Mouse (Mus musculus) lung, embryonic 14.5 days (tissue): ENCODE results near the gene Mt3. TPM values are rescaled to one million over a fixed set of nuclear protein-coding genes. Genes with fewer than 3 reads are reported as not detected.

Source experiments
- ATAC-seq: fragments of 200-750 bp; cut with Nextera tagmentation; 2 replicates; pipeline ENCODE4 v1.8.0; 2017; ENCODE audit warnings: mild to moderate bottlenecking, moderate TSS enrichment, moderate library complexity; ENCODE audit not compliant: insufficient read depth
- DNase-seq: peaks from one replicate; pipeline ENCODE4 v3.0.0-alpha.2; 2015
- H3K27ac ChIP-seq: fragments of 300-500 bp; sonication (generic); 2 replicates; pipeline ENCODE4 v1.5.1; 2014; ENCODE audit warnings: low read depth, mild to moderate bottlenecking, moderate library complexity
- H3K27me3 ChIP-seq: fragments of 300-500 bp; sonication (generic); 2 replicates; pipeline ENCODE4 v1.6.1; 2014; ENCODE audit warnings: low read length, control low read depth; ENCODE audit not compliant: insufficient read depth
- H3K36me3 ChIP-seq: fragments of 300-500 bp; sonication (generic); 2 replicates; pipeline ENCODE4 v1.6.1; 2014; ENCODE audit warnings: control low read depth; ENCODE audit not compliant: insufficient read depth
- H3K4me1 ChIP-seq: fragments of 300-500 bp; sonication (generic); 2 replicates; pipeline ENCODE4 v1.6.1; 2014; ENCODE audit warnings: antibody characterized with exemption, control low read depth; ENCODE audit not compliant: insufficient read depth
- H3K4me2 ChIP-seq: fragments of 300-500 bp; sonication (generic); 2 replicates; pipeline ENCODE4 v1.6.1; 2014; ENCODE audit warnings: mild to moderate bottlenecking
- H3K4me3 ChIP-seq: fragments of 300-500 bp; sonication (generic); 2 replicates; pipeline ENCODE4 v1.5.1; 2014; ENCODE audit warnings: low read depth, low read length
- H3K9ac ChIP-seq: fragments of 300-500 bp; sonication (generic); 2 replicates; pipeline ENCODE4 v1.6.1; 2014
- H3K9me3 ChIP-seq: fragments of 300-500 bp; sonication (generic); 2 replicates; pipeline ENCODE4 v1.6.1; 2016; ENCODE audit warnings: low read depth, low read length, control low read depth
- CTCF ChIP-seq: IDR thresholded peaks from 2 replicates; pipeline ENCODE4 v1.5.1; 2016; ENCODE audit warnings: antibody characterized with exemption, low read depth
- WGBS: fragments of 180-500 bp; shearing (Covaris S2); extraction: QIAGEN DNeasy Blood & Tissue Kit; methylation state at CpG from one replicate; pipeline ENCODE4 v1.1.7; 2014; 5-methylcytosine and 5-hydroxymethylcytosine counted together
- polyA plus RNA-seq: library from polyadenylated mRNA; unstranded; fragments of >200 nt; fragmentation: Nextera tagmentation; extraction: Ambion mirVana; gene quantifications from 2 replicates; pipeline ENCODE4 v1.2.1, GENCODE M21; 2014

Gene Mt3
- polyA plus RNA-seq, 1 experiment from 2014 or later = 2.9 TPM

DNA sequence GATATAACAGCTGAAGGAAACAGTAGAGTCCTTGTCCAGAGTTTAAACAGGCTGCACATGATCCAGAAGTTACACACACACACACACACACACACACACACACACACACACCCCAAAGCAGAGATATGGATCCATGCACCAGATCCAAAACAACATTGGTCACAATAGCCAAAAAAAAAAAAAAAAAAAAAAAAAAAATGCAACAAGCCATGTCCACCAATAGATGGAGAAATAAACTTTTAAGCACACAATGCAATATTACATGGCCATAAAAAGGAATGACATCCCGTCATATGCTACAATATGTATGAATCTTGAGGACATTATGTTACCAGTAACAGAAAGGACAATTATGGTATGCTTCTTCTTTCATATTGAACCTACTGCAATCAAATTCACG is 38.4 kb upstream of the Mt3 start:
- Histone ChIP-seq H3K4me2 (no peak overlapping the region), H3K9ac (no peak overlapping the region), H3K27ac (no peak overlapping the region), H3K4me3 (no peak overlapping the region), H3K9me3 (no peaks in the 10 kb centered on the region), H3K4me1 (no peaks in the 10 kb centered on the region), H3K27me3 (no peaks in the 10 kb centered on the region), H3K36me3 (no peaks in the 10 kb centered on the region)
- DNase-seq (no peak), ATAC-seq (no peak)
- WGBS = 83% methylated on average over 2 of the region's 2 CpGs
- TF ChIP-seq CTCF = no peak

DNA sequence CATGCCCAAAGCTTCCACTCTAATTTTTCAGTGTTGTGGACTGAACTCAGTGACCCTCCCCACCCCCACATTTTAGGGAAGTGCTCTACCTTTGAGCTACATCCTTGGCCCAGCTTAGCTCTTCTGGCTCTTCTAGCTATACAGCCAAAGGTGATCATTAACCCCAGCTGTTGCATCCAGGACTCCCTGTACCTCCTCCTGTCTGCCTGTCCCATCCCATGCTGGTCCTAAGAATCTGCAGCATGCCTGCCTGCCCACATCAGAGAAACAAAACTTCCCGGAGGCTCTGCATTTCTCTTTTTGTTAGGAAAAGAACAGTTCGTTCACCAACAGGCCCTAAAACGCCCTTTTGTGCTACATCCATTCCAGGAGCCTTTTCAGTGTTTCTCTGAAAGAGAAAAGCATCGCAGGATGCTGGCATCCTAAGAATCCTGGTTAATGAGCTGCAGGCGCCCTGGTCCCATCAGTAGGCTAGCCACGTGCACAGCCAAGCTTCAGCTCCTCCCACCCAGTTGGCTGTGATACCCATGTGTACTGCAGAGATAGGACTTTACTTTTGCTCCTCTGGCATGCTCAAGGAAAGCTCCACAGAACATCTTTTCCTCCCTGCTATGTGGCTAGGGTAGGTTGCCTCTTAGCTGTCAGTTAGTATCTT is 33.5 kb upstream of the Mt3 start:
- Histone ChIP-seq H3K27me3 (no peaks in the 10 kb centered on the region), H3K4me1 (no peaks in the 10 kb centered on the region), H3K4me2 (no peak overlapping the region), H3K4me3 (no peak overlapping the region), H3K9me3 (no peaks in the 10 kb centered on the region), H3K36me3 (no peaks in the 10 kb centered on the region), H3K27ac (no peak overlapping the region), H3K9ac (no peak overlapping the region)
- ATAC-seq (no peak), DNase-seq (peak; percentile 13)
- TF ChIP-seq CTCF = no peak
- WGBS = 16% methylated on average over 6 of the region's 6 CpGs

DNA sequence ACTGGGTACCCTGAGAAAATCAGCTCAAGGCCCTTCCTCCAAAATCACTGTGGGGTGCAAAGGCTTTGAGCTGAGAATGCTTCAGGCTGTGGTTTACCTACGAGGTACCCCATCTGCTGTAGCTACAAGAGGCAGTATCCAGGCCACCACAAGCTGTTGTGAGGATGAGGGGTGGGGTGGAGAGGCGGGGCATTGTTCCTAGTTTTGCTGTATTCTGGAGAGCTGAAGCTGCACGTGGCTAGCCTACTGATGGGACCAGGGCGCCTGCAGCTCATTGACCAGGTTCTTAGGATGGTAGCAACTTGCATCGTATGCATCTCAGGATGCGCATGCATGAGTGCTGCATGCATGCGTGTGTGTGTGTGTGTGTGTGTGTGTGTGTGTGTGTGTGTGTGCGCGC is 30.8 kb upstream of the Mt3 start:
- Histone ChIP-seq H3K4me3 (no peak overlapping the region), H3K36me3 (no peaks in the 10 kb centered on the region), H3K27ac (no peak overlapping the region), H3K9ac (no peak overlapping the region), H3K27me3 (no peaks in the 10 kb centered on the region), H3K4me1 (no peaks in the 10 kb centered on the region), H3K4me2 (no peak overlapping the region), H3K9me3 (no peaks in the 10 kb centered on the region)
- WGBS = 83% methylated on average over 9 of the region's 9 CpGs
- TF ChIP-seq CTCF = no peak
- no peak for ATAC-seq
- no peak for DNase-seq

DNA sequence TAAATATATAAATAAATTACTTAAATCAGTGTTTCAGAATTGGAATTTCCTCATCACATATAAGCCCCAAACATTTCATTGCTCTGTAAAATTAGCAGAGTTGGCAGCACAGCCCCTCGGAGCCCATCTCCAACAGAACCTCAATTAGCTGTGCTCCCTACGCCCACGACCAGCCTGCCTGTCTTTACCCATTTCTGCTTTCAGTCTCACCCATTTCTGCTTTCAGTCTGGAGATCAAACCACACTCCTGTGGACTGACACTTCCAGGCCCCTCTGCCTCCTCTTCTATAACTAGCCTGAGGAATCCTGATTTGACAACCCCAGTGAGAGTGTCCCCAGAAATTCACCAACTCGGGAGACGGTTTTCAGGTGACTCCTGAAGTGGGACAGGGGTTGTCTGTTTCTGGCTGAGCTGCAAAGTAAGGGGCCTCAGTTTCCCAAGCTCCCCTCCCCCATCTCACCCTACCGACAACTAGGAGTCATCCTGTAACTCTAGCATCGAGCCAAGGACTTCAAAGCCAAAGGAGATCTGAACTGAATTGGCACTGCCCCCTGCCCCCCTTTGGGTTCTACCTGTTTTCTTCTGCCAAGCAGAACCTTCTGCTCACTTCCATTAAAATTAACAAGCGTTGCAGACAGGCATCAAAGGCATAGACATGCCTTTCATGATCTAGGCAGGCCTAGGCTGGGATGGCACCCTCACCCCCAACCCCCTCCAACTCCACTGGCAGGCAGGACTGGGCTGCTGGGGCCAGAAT is 29.5 kb upstream of the Mt3 start:
- no peak for ATAC-seq
- no peaks in the 10 kb centered on the region for H3K4me1 ChIP-seq
- 39% methylated on average over 8 of the region's 8 CpGs for WGBS

DNA sequence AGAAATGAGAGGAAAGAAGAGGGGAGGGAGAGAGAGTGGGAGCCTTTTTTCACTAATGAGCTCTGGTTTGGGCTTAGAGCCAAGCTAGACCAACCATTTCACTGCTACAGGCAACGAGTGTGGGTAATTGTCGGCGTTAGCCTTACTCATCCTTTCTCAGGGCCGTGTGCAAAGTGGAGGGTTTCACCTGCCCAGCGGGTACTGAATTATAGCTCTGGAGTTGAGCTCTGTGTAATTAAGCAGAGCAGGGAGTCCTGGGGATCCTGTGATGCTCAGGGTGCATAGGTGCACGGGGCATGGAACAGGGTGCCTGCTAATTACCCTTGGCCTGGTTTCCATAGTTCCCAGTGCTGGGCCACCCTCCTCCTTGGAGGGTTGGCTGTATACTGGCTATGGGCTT is 24.7 kb upstream of the Mt3 start:
- Histone ChIP-seq H3K9me3 (no peaks in the 10 kb centered on the region), H3K4me1 (no peaks in the 10 kb centered on the region), H3K27me3 (no peaks in the 10 kb centered on the region), H3K4me3 (no peak overlapping the region), H3K27ac (no peak overlapping the region), H3K9ac (no peak overlapping the region), H3K4me2 (no peak overlapping the region), H3K36me3 (no peaks in the 10 kb centered on the region)
- ATAC-seq = no peak
- 74% methylated on average over 6 of the region's 6 CpGs for WGBS
- DNase-seq = no peak
- TF ChIP-seq CTCF = no peak

More for the DNA sequence above, 29.5 kb upstream of the Mt3 start:
- DNase-seq = no peak
- H3K27me3 ChIP-seq = no peaks in the 10 kb centered on the region
- H3K27ac ChIP-seq = no peak overlapping the region
- H3K9ac ChIP-seq = no peak overlapping the region
- H3K36me3 ChIP-seq = no peaks in the 10 kb centered on the region
- H3K4me3 ChIP-seq = no peak overlapping the region
- H3K9me3 ChIP-seq = no peaks in the 10 kb centered on the region
- no peak for TF ChIP-seq CTCF
- no peak overlapping the region for H3K4me2 ChIP-seq

DNA sequence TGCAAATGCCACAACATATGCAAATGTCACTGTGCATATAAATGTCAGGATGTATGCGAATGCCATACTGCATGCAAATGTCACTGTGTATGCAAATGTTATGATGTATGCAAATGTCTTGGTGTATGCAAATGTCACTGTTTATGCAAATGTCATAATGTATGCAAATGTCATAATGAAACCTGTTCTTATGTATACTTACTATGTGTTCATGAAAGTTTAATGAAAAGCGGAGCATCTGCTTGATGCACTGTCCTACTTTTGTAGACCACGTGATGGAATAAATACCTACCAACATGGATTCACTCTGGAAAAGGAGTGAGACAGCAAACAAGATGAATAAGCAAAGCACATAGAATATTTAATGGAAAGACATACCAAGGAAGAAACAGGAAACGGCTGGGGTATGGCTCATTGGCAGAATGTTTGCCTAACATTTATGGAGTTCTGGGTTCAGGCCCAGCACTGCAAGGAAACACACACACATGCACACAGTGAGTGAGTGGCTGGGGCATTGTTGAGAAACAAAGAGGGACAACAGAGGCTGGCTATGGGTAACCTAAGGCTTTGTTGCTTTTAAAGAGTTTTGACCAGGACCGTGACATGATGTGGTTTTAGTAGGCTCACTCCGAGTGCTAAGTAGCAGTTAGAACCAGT is 23.1 kb upstream of the Mt3 start:
- H3K9me3 ChIP-seq = no peaks in the 10 kb centered on the region
- no peak overlapping the region for H3K4me3 ChIP-seq
- no peak overlapping the region for H3K4me2 ChIP-seq
- ATAC-seq (no peak), DNase-seq (no peak)
- 85% methylated on average over 6 of the region's 6 CpGs for WGBS
- no peak overlapping the region for H3K27ac ChIP-seq
- H3K4me1 ChIP-seq = no peaks in the 10 kb centered on the region
- TF ChIP-seq CTCF = no peak
- H3K9ac ChIP-seq = no peak overlapping the region
- H3K36me3 ChIP-seq = no peaks in the 10 kb centered on the region
- H3K27me3 ChIP-seq = no peaks in the 10 kb centered on the region

DNA sequence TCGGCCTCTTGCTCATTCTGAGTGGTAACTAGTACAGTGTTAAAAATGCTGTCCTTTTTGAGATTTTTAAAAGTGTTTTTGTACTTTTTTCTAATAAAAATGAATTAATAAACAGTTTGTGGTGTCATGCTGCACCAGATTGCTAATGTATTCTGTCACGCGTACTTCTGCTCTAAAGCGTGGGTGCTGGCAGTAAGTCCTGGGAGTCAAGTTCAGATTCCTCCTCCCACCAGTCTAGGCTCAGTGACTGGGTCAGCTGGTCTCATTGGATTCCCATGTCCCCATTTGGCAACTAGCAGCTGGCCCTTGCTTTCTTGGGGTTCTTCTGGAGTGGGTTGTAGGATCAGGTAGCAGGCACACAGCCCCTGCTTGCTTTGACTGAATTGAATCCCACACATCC is 22.3 kb upstream of the Mt3 start:
- no peak for ATAC-seq
- Histone ChIP-seq H3K27ac (no peak overlapping the region), H3K36me3 (no peaks in the 10 kb centered on the region), H3K4me2 (no peak overlapping the region), H3K4me1 (no peaks in the 10 kb centered on the region), H3K4me3 (no peak overlapping the region), H3K9ac (no peak overlapping the region), H3K27me3 (no peaks in the 10 kb centered on the region), H3K9me3 (no peaks in the 10 kb centered on the region)
- no peak for TF ChIP-seq CTCF
- 89% methylated on average over 4 of the region's 4 CpGs for WGBS
- no peak for DNase-seq
